Mouse (Mus musculus): ENCODE measurements around the gene Smc1b. TPM values are rescaled to one million over a fixed set of nuclear protein-coding genes. Genes with fewer than 3 reads are reported as not detected.
A peak's percentile ranks its signal among the peaks of the same experiment; 100 is the strongest.

Smc1b gene
- polyA plus RNA-seq, 1 experiment from 2014 or later = 0.55 TPM

DNA sequence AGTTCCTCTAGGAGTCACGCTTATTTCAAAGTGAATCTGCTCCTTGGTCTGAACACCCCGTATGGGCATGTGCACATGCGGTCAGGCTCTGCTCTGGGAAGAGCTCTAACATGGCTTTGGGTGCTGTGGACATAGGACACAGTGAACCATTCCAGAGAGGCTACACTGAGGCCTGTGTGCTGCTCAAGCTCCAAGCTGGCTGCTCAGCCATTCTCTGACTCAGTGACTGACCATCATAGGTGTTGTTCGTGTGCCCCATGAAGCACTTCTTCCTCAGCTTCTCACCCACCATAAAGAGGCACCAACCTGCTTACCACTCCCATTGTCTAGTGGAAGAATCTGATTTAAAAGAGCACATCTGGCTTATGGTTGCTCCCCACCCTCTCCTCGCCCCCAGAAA, 12.5 kb upstream of the Smc1b start:
- no peaks in the 10 kb centered on the region for H3K36me3 ChIP-seq (ENCODE audit: control insufficient read depth, insufficient read depth, low read length)
- DNase-seq (no peak), ATAC-seq (ENCODE audit: low FRiP score, low TSS enrichment) (no peak)
- H3K9me3 ChIP-seq (ENCODE audit: control insufficient read depth, low read length) = no peaks in the 10 kb centered on the region
- no peaks in the 10 kb centered on the region for H3K27me3 ChIP-seq (ENCODE audit: control insufficient read depth, insufficient read depth, low read length)
- no peak overlapping the region for H3K4me3 ChIP-seq (replicated peaks; ENCODE audit: low read depth, low read length)
- H3K9ac ChIP-seq (replicated peaks; ENCODE audit: low read length) = no peak overlapping the region
- no peaks in the 10 kb centered on the region for H3K4me1 ChIP-seq (ENCODE audit: control insufficient read depth, insufficient read depth, low read length)
- no peak overlapping the region for H3K4me2 ChIP-seq (ENCODE audit: low read length)
- 88% methylated on average over 5 of the region's 5 CpGs for WGBS
- no peak overlapping the region for H3K27ac ChIP-seq (replicated peaks; ENCODE audit: low read depth, low read length)

GRCm38 (mm10) chr15:85143747-85144146, 12.0 kb upstream of the Smc1b start:
- Histone ChIP-seq H3K36me3 (ENCODE audit: control insufficient read depth, insufficient read depth, low read length) (no peaks in the 10 kb centered on the region), H3K4me1 (ENCODE audit: control insufficient read depth, insufficient read depth, low read length) (no peaks in the 10 kb centered on the region), H3K9ac (replicated peaks; ENCODE audit: low read length) (no peak overlapping the region), H3K4me2 (ENCODE audit: low read length) (no peak overlapping the region), H3K27ac (replicated peaks; ENCODE audit: low read depth, low read length) (no peak overlapping the region), H3K9me3 (ENCODE audit: control insufficient read depth, low read length) (no peaks in the 10 kb centered on the region), H3K27me3 (ENCODE audit: control insufficient read depth, insufficient read depth, low read length) (no peaks in the 10 kb centered on the region), H3K4me3 (replicated peaks; ENCODE audit: low read depth, low read length) (no peak overlapping the region)
- WGBS = 90% methylated on average over 1 of the region's 1 CpGs
- no peak for DNase-seq
- no peak for ATAC-seq (ENCODE audit: low FRiP score, low TSS enrichment)

DNA sequence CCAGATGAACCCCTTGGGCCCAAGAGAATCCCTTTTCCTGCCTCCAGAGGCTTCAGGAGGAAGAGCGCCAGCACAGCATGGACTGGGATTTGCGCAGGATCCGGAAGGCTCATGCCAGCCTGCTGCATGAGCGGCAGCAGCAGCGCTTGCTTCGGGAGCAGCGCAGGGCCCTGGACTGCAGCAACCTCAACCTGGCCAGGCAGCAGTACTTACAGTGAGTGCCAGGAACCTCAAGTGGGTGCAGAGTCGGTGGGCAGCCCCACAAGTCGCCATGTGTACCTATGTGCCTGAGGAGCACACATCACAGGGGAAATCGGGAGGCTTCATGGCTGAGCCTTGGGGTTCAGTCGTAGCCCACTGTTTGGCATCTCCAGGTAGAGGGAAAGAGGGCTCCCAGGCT, 11.4 kb upstream of the Smc1b start:
- no peaks in the 10 kb centered on the region for H3K9me3 ChIP-seq (ENCODE audit: control insufficient read depth, low read length)
- no peak overlapping the region for H3K4me3 ChIP-seq (replicated peaks; ENCODE audit: low read depth, low read length)
- H3K36me3 ChIP-seq (ENCODE audit: control insufficient read depth, insufficient read depth, low read length) = no peaks in the 10 kb centered on the region
- 90% methylated on average over 11 of the region's 11 CpGs for WGBS
- H3K27ac ChIP-seq (replicated peaks; ENCODE audit: low read depth, low read length) = no peak overlapping the region
- H3K27me3 ChIP-seq (ENCODE audit: control insufficient read depth, insufficient read depth, low read length) = no peaks in the 10 kb centered on the region
- H3K4me2 ChIP-seq (ENCODE audit: low read length) = no peak overlapping the region
- no peaks in the 10 kb centered on the region for H3K4me1 ChIP-seq (ENCODE audit: control insufficient read depth, insufficient read depth, low read length)
- H3K9ac ChIP-seq (replicated peaks; ENCODE audit: low read length) = no peak overlapping the region
- DNase-seq = no peak
- no peak for ATAC-seq (ENCODE audit: low FRiP score, low TSS enrichment)

DNA sequence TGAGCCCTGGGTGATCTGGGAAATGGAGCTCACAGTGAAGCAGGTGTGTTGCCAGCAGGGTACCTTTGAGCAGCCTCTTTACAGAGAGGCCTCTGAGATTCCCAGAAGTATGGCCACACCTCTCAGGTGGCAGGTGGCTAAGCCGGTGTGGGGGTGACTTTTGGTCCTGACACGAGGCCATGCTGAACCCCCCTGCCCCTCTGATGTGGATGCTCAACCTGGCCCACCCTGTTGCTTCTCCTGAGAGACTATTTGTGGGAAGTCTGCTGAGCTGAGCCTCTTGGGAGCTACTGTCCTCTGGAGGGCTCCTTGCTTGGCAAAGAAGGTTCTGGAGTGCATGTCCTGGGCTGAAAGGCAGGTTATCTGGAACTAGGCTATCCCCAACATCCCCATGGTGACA, 10.7 kb upstream of the Smc1b start:
- Histone ChIP-seq H3K36me3 (ENCODE audit: control insufficient read depth, insufficient read depth, low read length) (no peaks in the 10 kb centered on the region), H3K4me3 (replicated peaks; ENCODE audit: low read depth, low read length) (no peak overlapping the region), H3K4me1 (ENCODE audit: control insufficient read depth, insufficient read depth, low read length) (no peaks in the 10 kb centered on the region), H3K27me3 (ENCODE audit: control insufficient read depth, insufficient read depth, low read length) (no peaks in the 10 kb centered on the region), H3K9ac (replicated peaks; ENCODE audit: low read length) (no peak overlapping the region), H3K9me3 (ENCODE audit: control insufficient read depth, low read length) (no peaks in the 10 kb centered on the region), H3K27ac (replicated peaks; ENCODE audit: low read depth, low read length) (no peak overlapping the region), H3K4me2 (ENCODE audit: low read length) (no peak overlapping the region)
- 80% methylated on average over 2 of the region's 2 CpGs for WGBS
- DNase-seq = no peak
- ATAC-seq (ENCODE audit: low FRiP score, low TSS enrichment) = no peak

DNA sequence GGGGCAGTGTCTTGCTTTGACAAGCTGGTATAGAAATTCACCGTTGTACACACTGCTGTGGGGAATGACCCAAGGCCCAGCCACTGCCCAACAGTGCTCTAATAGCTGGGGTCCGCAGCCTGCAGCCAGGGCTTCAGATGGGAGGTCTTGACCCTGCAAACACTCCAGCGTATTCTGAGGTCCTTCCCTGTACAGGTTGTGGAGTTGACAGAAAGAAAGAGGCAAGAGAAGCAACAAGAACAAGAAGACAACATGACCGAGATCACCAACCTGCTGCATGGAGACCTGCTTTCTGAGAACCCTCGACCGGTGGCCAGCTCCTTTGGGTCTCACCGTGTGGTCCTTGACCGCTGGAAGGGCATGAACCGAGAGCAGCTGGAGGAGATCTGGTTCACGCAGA, 9.5 kb upstream of the Smc1b start:
- H3K4me3 ChIP-seq (replicated peaks; ENCODE audit: low read depth, low read length) = no peak overlapping the region
- H3K9ac ChIP-seq (replicated peaks; ENCODE audit: low read length) = no peak overlapping the region
- no peaks in the 10 kb centered on the region for H3K36me3 ChIP-seq (ENCODE audit: control insufficient read depth, insufficient read depth, low read length)
- H3K4me2 ChIP-seq (ENCODE audit: low read length) = no peak overlapping the region
- H3K9me3 ChIP-seq (ENCODE audit: control insufficient read depth, low read length) = no peaks in the 10 kb centered on the region
- no peaks in the 10 kb centered on the region for H3K27me3 ChIP-seq (ENCODE audit: control insufficient read depth, insufficient read depth, low read length)
- no peaks in the 10 kb centered on the region for H3K4me1 ChIP-seq (ENCODE audit: control insufficient read depth, insufficient read depth, low read length)
- ATAC-seq (ENCODE audit: low FRiP score, low TSS enrichment) = no peak
- WGBS = 92% methylated on average over 10 of the region's 10 CpGs
- DNase-seq = no peak
- H3K27ac ChIP-seq (replicated peaks; ENCODE audit: low read depth, low read length) = no peak overlapping the region

GRCm38 (mm10) chr15:85135143-85135542, 3.4 kb upstream of the Smc1b start:
- WGBS = 36% methylated on average over 9 of the region's 9 CpGs
- no peak overlapping the region for H3K9ac ChIP-seq (replicated peaks; ENCODE audit: low read length)
- no peaks in the 10 kb centered on the region for H3K36me3 ChIP-seq (ENCODE audit: control insufficient read depth, insufficient read depth, low read length)
- H3K9me3 ChIP-seq (ENCODE audit: control insufficient read depth, low read length) = no peaks in the 10 kb centered on the region
- peaks cover 5% of the 10 kb centered on the region for H3K4me1 ChIP-seq (ENCODE audit: control insufficient read depth, insufficient read depth, low read length)
- no peaks in the 10 kb centered on the region for H3K27me3 ChIP-seq (ENCODE audit: control insufficient read depth, insufficient read depth, low read length)
- ATAC-seq (ENCODE audit: low FRiP score, low TSS enrichment) (no peak), DNase-seq (no peak)
- no peak overlapping the region for H3K4me3 ChIP-seq (replicated peaks; ENCODE audit: low read depth, low read length)
- no peak overlapping the region for H3K27ac ChIP-seq (replicated peaks; ENCODE audit: low read depth, low read length)
- no peak overlapping the region for H3K4me2 ChIP-seq (ENCODE audit: low read length)

DNA sequence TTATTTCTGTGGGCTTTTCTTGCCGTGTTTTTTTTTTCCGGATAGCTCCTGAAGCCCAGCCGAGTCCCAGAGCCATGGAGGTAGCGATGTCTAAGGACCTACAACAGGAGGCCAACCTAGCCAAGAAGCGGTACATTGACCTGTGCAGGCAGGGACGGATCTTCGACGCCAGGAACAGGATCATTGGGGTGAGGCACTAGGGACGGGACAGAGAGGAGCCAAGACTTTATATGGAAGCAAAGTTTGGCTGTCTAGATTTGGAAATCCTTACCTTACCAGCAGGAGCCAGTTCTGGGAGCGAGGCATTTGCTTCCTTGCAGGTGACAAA, 393 bp upstream of the Smc1b start:
- Histone ChIP-seq H3K4me3 (replicated peaks; ENCODE audit: low read depth, low read length) (peak overlapping the region; percentile 33), H3K4me2 (ENCODE audit: low read length) (peak overlapping the region; percentile 61), H3K4me1 (ENCODE audit: control insufficient read depth, insufficient read depth, low read length) (peaks cover 5% of the 10 kb centered on the region), H3K9ac (replicated peaks; ENCODE audit: low read length) (no peak overlapping the region), H3K9me3 (ENCODE audit: control insufficient read depth, low read length) (no peaks in the 10 kb centered on the region), H3K27me3 (ENCODE audit: control insufficient read depth, insufficient read depth, low read length) (no peaks in the 10 kb centered on the region), H3K27ac (replicated peaks; ENCODE audit: low read depth, low read length) (no peak overlapping the region), H3K36me3 (ENCODE audit: control insufficient read depth, insufficient read depth, low read length) (no peaks in the 10 kb centered on the region)
- ATAC-seq (ENCODE audit: low FRiP score, low TSS enrichment) (no peak), DNase-seq (no peak)
- 16% methylated on average over 10 of the region's 10 CpGs for WGBS

DNA sequence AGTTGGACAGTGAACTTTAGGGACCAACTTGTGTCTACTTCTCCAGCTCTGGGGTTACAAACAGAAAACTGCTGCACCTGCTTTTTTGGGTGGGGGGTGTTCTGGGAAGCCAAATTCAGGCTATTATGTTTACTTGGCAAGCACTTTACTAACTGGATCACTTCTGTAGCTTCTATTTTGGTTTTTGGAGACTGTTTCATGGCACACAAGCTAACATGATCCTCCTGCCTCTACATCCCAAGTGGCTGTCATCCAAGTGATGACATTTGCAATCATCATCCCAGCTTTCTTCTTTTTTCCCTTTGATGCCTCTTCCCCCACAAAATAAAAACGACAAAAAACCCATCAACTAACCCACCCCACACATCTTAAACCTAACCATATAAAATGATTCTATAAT, 46.1 kb downstream of the Smc1b start:
- DNase-seq = no peak
- H3K27ac ChIP-seq (replicated peaks; ENCODE audit: low read depth, low read length) = no peak overlapping the region

GRCm38 (mm10) chr15:85072651-85073050, 59.1 kb downstream of the Smc1b start:
- Histone ChIP-seq H3K9ac (replicated peaks; ENCODE audit: low read length) (no peak overlapping the region), H3K4me1 (ENCODE audit: control insufficient read depth, insufficient read depth, low read length) (no peaks in the 10 kb centered on the region), H3K27ac (replicated peaks; ENCODE audit: low read depth, low read length) (no peak overlapping the region), H3K36me3 (ENCODE audit: control insufficient read depth, insufficient read depth, low read length) (no peaks in the 10 kb centered on the region), H3K4me3 (replicated peaks; ENCODE audit: low read depth, low read length) (no peak overlapping the region), H3K4me2 (ENCODE audit: low read length) (no peak overlapping the region), H3K9me3 (ENCODE audit: control insufficient read depth, low read length) (no peaks in the 10 kb centered on the region), H3K27me3 (ENCODE audit: control insufficient read depth, insufficient read depth, low read length) (no peaks in the 10 kb centered on the region)
- no peak for ATAC-seq (ENCODE audit: low FRiP score, low TSS enrichment)
- WGBS = 83% methylated on average over 2 of the region's 2 CpGs
- DNase-seq = no peak

More for the DNA sequence above, 46.1 kb downstream of the Smc1b start:
- H3K4me2 ChIP-seq (ENCODE audit: low read length) = no peak overlapping the region
- no peak for ATAC-seq (ENCODE audit: low FRiP score, low TSS enrichment)
- no peaks in the 10 kb centered on the region for H3K4me1 ChIP-seq (ENCODE audit: control insufficient read depth, insufficient read depth, low read length)
- H3K36me3 ChIP-seq (ENCODE audit: control insufficient read depth, insufficient read depth, low read length) = no peaks in the 10 kb centered on the region
- H3K27me3 ChIP-seq (ENCODE audit: control insufficient read depth, insufficient read depth, low read length) = no peaks in the 10 kb centered on the region
- H3K9me3 ChIP-seq (ENCODE audit: control insufficient read depth, low read length) = no peaks in the 10 kb centered on the region
- no peak overlapping the region for H3K9ac ChIP-seq (replicated peaks; ENCODE audit: low read length)
- no peak overlapping the region for H3K4me3 ChIP-seq (replicated peaks; ENCODE audit: low read depth, low read length)
- 83% methylated on average over 1 of the region's 1 CpGs for WGBS

All from midbrain, embryonic 14.5 days (tissue).